Mouse (Mus musculus) myocyte (in vitro differentiated cells): ENCODE measurements around the gene Slc25a45.

Source experiments
- CEBPB ChIP-seq: IDR thresholded peaks from 2 replicates; pipeline ENCODE4 v1.6.1; 2011; ENCODE audit warnings: mild to moderate bottlenecking, moderate library complexity; ENCODE audit not compliant: poor library complexity, insufficient read depth, severe bottlenecking
- E2F4 ChIP-seq: IDR thresholded peaks from one replicate; pipeline ENCODE4 v1.6.1; 2011; ENCODE audit warnings: mild to moderate bottlenecking, control low read depth, moderate library complexity; ENCODE audit not compliant: insufficient read depth
- MAX ChIP-seq: IDR thresholded peaks from one replicate; pipeline ENCODE4 v1.6.1; 2011; ENCODE audit warnings: low read depth, mild to moderate bottlenecking, control low read depth
- MYOD1 ChIP-seq, 3 experiments: IDR thresholded peaks; one replicate each; pipeline ENCODE4 v1.6.1; 2011; ENCODE audit warnings: control low read depth in 2 of 3, low read depth in 2 of 3, mild to moderate bottlenecking in 2 of 3, moderate library complexity in 1 of 3; ENCODE audit not compliant: insufficient read length in 2 of 3, control insufficient read depth in 1 of 3
- MYOG ChIP-seq, 3 experiments: IDR thresholded peaks; one replicate each; pipeline ENCODE4 v1.6.1; 2011; ENCODE audit warnings: control low read depth in 2 of 3, low read depth in 2 of 3, mild to moderate bottlenecking in 2 of 3; ENCODE audit not compliant: insufficient read length in 2 of 3, control insufficient read depth in 1 of 3, insufficient read depth in 1 of 3
- POLR2A ChIP-seq: IDR thresholded peaks from one replicate; pipeline ENCODE4 v1.6.1; 2011; ENCODE audit warnings: low read depth, mild to moderate bottlenecking, control low read depth, moderate library complexity; ENCODE audit not compliant: insufficient read length
- POLR2AphosphoS2 ChIP-seq: IDR thresholded peaks from one replicate; pipeline ENCODE4 v1.6.1; 2011; ENCODE audit warnings: low read depth, control low read depth; ENCODE audit not compliant: insufficient read length
- REST ChIP-seq: IDR thresholded peaks from one replicate; pipeline ENCODE4 v1.6.1; 2011; ENCODE audit warnings: mild to moderate bottlenecking, control low read depth, moderate library complexity; ENCODE audit not compliant: insufficient read depth, insufficient read length
- TCF12 ChIP-seq: IDR thresholded peaks from one replicate; pipeline ENCODE4 v1.6.1; 2011; ENCODE audit warnings: mild to moderate bottlenecking, control low read depth; ENCODE audit not compliant: poor library complexity, insufficient read depth, severe bottlenecking
- TCF3 ChIP-seq: IDR thresholded peaks from one replicate; pipeline ENCODE4 v1.6.1; 2011; ENCODE audit warnings: low read depth, control low read depth; ENCODE audit not compliant: insufficient read length
- USF1 ChIP-seq: IDR thresholded peaks from one replicate; pipeline ENCODE4 v1.6.1; 2011; ENCODE audit warnings: low read depth, mild to moderate bottlenecking, control low read depth, moderate library complexity

GRCm38 (mm10) chr19:5892262-5892661, 14.7 kb downstream of the Slc25a45 start:
- TF ChIP-seq POLR2A (no peak), POLR2AphosphoS2 (no peak), MAX (no peak), USF1 (no peak), TCF3 (no peak), REST (no peak), MYOD1 (IDR thresholded peaks at IDR 0.05; ENCODE audit: control insufficient read depth in 1 of 3, insufficient read length in 2 of 3, low read depth in 2 of 3) (no peak), CEBPB (no peak), MYOG (IDR thresholded peaks at IDR 0.05; ENCODE audit: control insufficient read depth in 1 of 3, insufficient read depth in 1 of 3, insufficient read length in 2 of 3, low read depth in 2 of 3) (no peak), TCF12 (no peak), E2F4 (no peak)
